Mouse (Mus musculus) liver, embryonic 14.5 days (tissue): ENCODE data around the gene Col6a6.

ENCODE experiments used
- CTCF ChIP-seq: IDR thresholded peaks from 2 replicates; pipeline ENCODE4 v1.5.1; 2016; ENCODE audit warnings: antibody characterized with exemption, low read depth, control low read depth
- EP300 ChIP-seq: IDR thresholded peaks from 2 replicates; pipeline ENCODE4 v1.6.1; 2016; ENCODE audit warnings: antibody characterized with exemption, low read depth

- TF ChIP-seq CTCF (no peak), EP300 (no peak)
Observed at GRCm38 (mm10) chr9:105763625-105764024, 64.3 kb downstream of the Col6a6 start.
